Mouse (Mus musculus) erythroblast, embryonic 14.5 days (primary cell): ENCODE data around the gene Plcg2.

Experiments
- GATA1 ChIP-seq: IDR thresholded peaks from 2 replicates; pipeline ENCODE4 v1.6.1; 2012; ENCODE audit warnings: low read length, inconsistent platforms, mixed read lengths
- TAL1 ChIP-seq: IDR thresholded peaks from 3 replicates; pipeline ENCODE4 v1.6.1; 2012; ENCODE audit warnings: low read length, inconsistent platforms, mixed read lengths

DNA sequence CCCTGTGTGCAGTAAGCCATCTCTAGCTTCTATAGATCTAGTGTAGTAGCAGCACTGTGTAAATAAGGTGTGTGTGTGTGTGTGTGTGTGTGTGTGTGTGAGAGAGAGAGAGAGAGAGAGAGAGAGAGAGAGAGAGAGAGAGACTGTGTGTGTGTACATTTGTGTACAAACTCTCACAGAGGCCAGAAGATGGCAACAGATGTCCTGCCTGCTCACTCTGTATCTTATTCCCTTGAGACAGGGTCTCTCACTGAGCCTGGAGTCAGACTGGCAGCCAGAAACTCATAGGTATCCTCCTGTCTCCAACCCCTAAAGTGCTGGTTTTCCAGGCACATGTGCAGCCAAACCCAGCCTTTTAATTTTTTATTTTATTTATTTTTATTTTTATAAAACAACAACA is 20.0 kb upstream of the Plcg2 start:
- TF ChIP-seq GATA1 (no peak), TAL1 (no peak)
